Mouse (Mus musculus) brain, embryonic 14.5 days (tissue): ENCODE data around the gene Mrpl16.

Experiments
- CTCF ChIP-seq: fragments of 200-500 bp; IDR thresholded peaks from 2 replicates; pipeline ENCODE4 v1.5.1; 2012; ENCODE audit warnings: inconsistent platforms, mild to moderate bottlenecking, moderate library complexity, borderline replicate concordance; ENCODE audit not compliant: insufficient read depth, insufficient read length; ENCODE audit errors: extremely low read depth
- POLR2A ChIP-seq: fragments of 200-500 bp; IDR thresholded peaks from 2 replicates; pipeline ENCODE4 v1.6.1; 2012; ENCODE audit warnings: mild to moderate bottlenecking, inconsistent platforms, borderline replicate concordance; ENCODE audit not compliant: poor library complexity, insufficient read depth, insufficient read length, severe bottlenecking; ENCODE audit errors: extremely low read depth

DNA sequence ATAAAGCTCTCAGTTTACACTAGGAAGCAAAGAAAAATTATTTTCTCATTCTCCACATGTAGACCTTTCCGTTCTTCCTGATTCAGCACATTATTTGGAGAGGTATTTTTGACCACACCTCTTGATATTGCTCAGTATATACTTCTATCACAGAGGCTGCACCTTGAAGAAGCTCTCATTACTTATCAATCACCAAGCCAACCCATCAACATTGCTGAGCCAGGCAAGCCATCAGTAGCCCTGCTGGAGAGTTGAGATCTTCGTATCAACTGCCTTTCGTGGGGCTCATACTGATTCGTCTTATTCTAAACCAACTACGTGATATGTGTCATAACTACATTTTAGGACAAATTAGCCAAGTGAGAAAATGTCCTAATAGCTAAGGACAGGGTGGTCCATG lies 42.9 kb upstream of the Mrpl16 start:
- no peak for TF ChIP-seq POLR2A
- TF ChIP-seq CTCF, result no peak
